ENCODE assay signal across 7 mouse cellular contexts in genomic region chr9:77406906-77407305, GRCm38 (mm10). TPM values are rescaled to one million over a fixed set of nuclear protein-coding genes. Genes with fewer than 3 reads are reported as not detected.
DNase-seq lines count a peak whose midpoint lies in the region; TF ChIP-seq lines count a peak whose summit lies in the region.

No protein-coding gene starts in this region.

- no peaks in the 10 kb centered on the region for H3K36me3 ChIP-seq in liver, adult 2 months (ENCODE audit: control insufficient read depth, insufficient read depth, low read length)
- H3K36me3 ChIP-seq in small intestine, adult 2 months (ENCODE audit: control insufficient read depth, insufficient read depth, low read length): no peaks in the 10 kb centered on the region

- H3K9ac ChIP-seq in liver, adult 2 months (ENCODE audit: low read depth, low read length): no peak overlapping the region

- H3K27ac ChIP-seq in liver, adult 2 months (replicated peaks; ENCODE audit: insufficient read depth, low read depth, low read length): no peak overlapping the region
- no peak overlapping the region for H3K27ac ChIP-seq in small intestine, adult 2 months (ENCODE audit: insufficient read depth, low read depth, low read length)

- DNase-seq in left cerebral cortex, postnatal 4 days: peak; percentile 52
- no peak for DNase-seq in left cerebral cortex, adult 11 months (ENCODE audit: low spot score)
- peak; percentile 13 for DNase-seq in adipocyte (ENCODE audit: low spot score)
- DNase-seq in embryo, embryonic 11 days: peak; percentile 71
- no peak for DNase-seq in liver, adult 2 months (ENCODE audit: extremely low read depth, low read depth, low spot score)
- no peak for DNase-seq in layer of hippocampus, adult 8-10 months (ENCODE audit: low spot score in 2 of 2)

- 57% methylated on average over 7 of the region's 7 CpGs for WGBS in liver, adult 2 months
- WGBS in small intestine, adult 2 months: 30% methylated on average over 7 of the region's 7 CpGs

- TF ChIP-seq CTCF in liver, adult 2 months (IDR thresholded peaks at IDR 0.05; ENCODE audit: low read depth, low read length): peak; percentile 33; the same call in 1 of the 2 replicates
- TF ChIP-seq CTCF in small intestine, adult 2 months (IDR thresholded peaks at IDR 0.05; ENCODE audit: extremely low read depth, insufficient read length, insufficient replicate concordance, low read depth, low read length): peak; percentile 74; the same call in 1 of the 2 replicates

- TF ChIP-seq POLR2A in liver, adult 2 months (IDR thresholded peaks at IDR 0.05; ENCODE audit: extremely low read depth, insufficient read depth, low read length): no peak
- TF ChIP-seq POLR2A in small intestine, adult 2 months (IDR thresholded peaks at IDR 0.05; ENCODE audit: low read depth, low read length): no peak

- H3K79me2 ChIP-seq in liver, adult 2 months (ENCODE audit: control insufficient read depth, insufficient read depth, low read length): no peaks in the 10 kb centered on the region

- no peaks in the 10 kb centered on the region for H3K4me1 ChIP-seq in liver, adult 2 months (ENCODE audit: control insufficient read depth, insufficient read depth, low read length)
- no peaks in the 10 kb centered on the region for H3K4me1 ChIP-seq in small intestine, adult 2 months (ENCODE audit: control insufficient read depth, insufficient read depth, insufficient read length, low read length)

- H3K27me3 ChIP-seq in liver, adult 2 months (ENCODE audit: control insufficient read depth, insufficient read depth, low read length): no peaks in the 10 kb centered on the region
- H3K27me3 ChIP-seq in small intestine, adult 2 months (ENCODE audit: control insufficient read depth, insufficient read depth, low read length): no peaks in the 10 kb centered on the region

- H3K4me3 ChIP-seq in liver, adult 2 months (ENCODE audit: insufficient read depth, low read depth, low read length): no peak overlapping the region
- no peak overlapping the region for H3K4me3 ChIP-seq in small intestine, adult 2 months (ENCODE audit: low read depth, low read length)

- intact Hi-C loops in left cerebral cortex, postnatal 4 days (cut with DNase I): no loop called here

RNA-seq across cellular contexts. Expression of gene Mlip, which starts 54.1 kb away (rescaled TPM):
- 10 to 100 TPM; 68.4 to 71.5 TPM for total RNA-seq in left cerebral cortex, postnatal 4 days (2021)
- total RNA-seq in liver, adult 2 months (2014; rRNA removed): not detected in 2 replicates
- polyA plus RNA-seq in liver, adult 2 months (2012; rRNA removed): not detected in 2 replicates
- not detected in 2 replicates for polyA plus RNA-seq in small intestine, adult 2 months (2012; rRNA removed)
- total RNA-seq in layer of hippocampus, adult 8-10 months (2022): 10 to 100 TPM; 48.3 to 53.0 (median 52.9) TPM

Comparison
In these comparisons a context has a peak if more than half of its experiments do, and no peak if none do; other contexts are left out.
1. DNase-seq: peak in left cerebral cortex, postnatal 4 days (single experiment), adipocyte (single experiment) and embryo, embryonic 11 days (single experiment); none in left cerebral cortex, adult 11 months (single experiment), liver, adult 2 months (single experiment) and layer of hippocampus, adult 8-10 months (0 of 2).
2. RNA of gene Mlip, which starts 54.1 kb away (total RNA-seq): 68.4 to 71.5 TPM in left cerebral cortex, postnatal 4 days and 48.3 to 53.0 TPM in layer of hippocampus, adult 8-10 months; not detected in liver, adult 2 months; every median in the first group is over 10 times any median in the second.